Mouse (Mus musculus): Measurements from ENCODE around the gene Slc5a9.

- no peak for TF ChIP-seq CTCF (IDR thresholded peaks at IDR 0.05; ENCODE audit: low read depth, low read length)
- TF ChIP-seq POLR2A (IDR thresholded peaks at IDR 0.05; ENCODE audit: insufficient read depth, low read length): no peak
- no peak for TF ChIP-seq EP300 (IDR thresholded peaks at IDR 0.05; ENCODE audit: insufficient read depth, low read depth, low read length)
Observed at GRCm38 (mm10) chr4:111883543-111883942, 19.2 kb downstream of the Slc5a9 start.

All from ES-Bruce4 (cell line).